Comparison of ENCODE assay signal across 9 mouse cellular contexts in the genomic region with DNA sequence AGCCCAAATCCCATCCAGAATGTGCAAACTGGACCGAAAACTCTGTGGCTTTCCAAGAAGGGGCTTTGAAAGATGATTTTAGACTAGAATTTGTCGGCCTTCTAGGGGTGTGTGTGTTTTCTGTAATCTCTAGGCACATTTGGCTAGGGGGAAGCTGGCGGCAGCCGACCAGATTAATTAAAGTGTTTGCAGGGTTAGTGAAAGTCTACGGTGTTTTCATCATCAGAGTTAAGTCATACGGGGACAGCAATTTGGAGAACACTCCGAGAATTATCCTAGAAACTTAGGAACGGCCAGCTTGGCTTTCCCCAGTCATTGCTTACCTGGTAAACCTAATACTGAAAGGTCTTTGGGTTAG.
DNase-seq lines count a peak whose midpoint lies in the region; ATAC-seq and TF ChIP-seq lines count a peak whose summit lies in the region.
"Had no signal": no experiment of that assay in that cellular context is flagged by ENCODE, and none has a peak within 500 bp of the region (broad histone marks: within the 10 kb centered on the region; RNA-seq: fewer than 3 reads in every experiment).

No protein-coding gene starts in this region.

- no peak for TF ChIP-seq EP300 in lung, postnatal 0 days (IDR thresholded peaks at IDR 0.05)

- H3K27me3 ChIP-seq in forebrain, embryonic 10.5 days (ENCODE audit: poor library complexity, severe bottlenecking): no peaks in the 10 kb centered on the region
- H3K27me3 ChIP-seq in forebrain, embryonic 11.5 days (ENCODE audit: control insufficient read depth, insufficient read depth, low read length): no peaks in the 10 kb centered on the region
- H3K27me3 ChIP-seq in lung, postnatal 0 days (replicated peaks; ENCODE audit: insufficient read depth, low read length): no peaks in the 10 kb centered on the region
- no peaks in the 10 kb centered on the region for H3K27me3 ChIP-seq in hindbrain, embryonic 15.5 days
- H3K27me3 ChIP-seq in midbrain, postnatal 0 days (ENCODE audit: insufficient read depth, low read length): no peaks in the 10 kb centered on the region
- H3K27me3 ChIP-seq: megakaryocyte, embryonic 14.5 days had no signal

- no peaks in the 10 kb centered on the region for H3K9me3 ChIP-seq in forebrain, embryonic 10.5 days
- H3K9me3 ChIP-seq in forebrain, embryonic 11.5 days (ENCODE audit: control insufficient read depth, low read length): no peaks in the 10 kb centered on the region
- H3K9me3 ChIP-seq in lung, postnatal 0 days (ENCODE audit: low read length): no peaks in the 10 kb centered on the region
- H3K9me3 ChIP-seq in hindbrain, embryonic 15.5 days: no peaks in the 10 kb centered on the region
- H3K9me3 ChIP-seq in midbrain, postnatal 0 days (ENCODE audit: low read length): no peaks in the 10 kb centered on the region
- H3K9me3 ChIP-seq: megakaryocyte, embryonic 14.5 days had no signal

- H3K4me2 ChIP-seq in forebrain, embryonic 11.5 days (ENCODE audit: low read depth, low read length, severe bottlenecking): no peak overlapping the region
- H3K4me2 ChIP-seq in lung, postnatal 0 days (replicated peaks; ENCODE audit: low read depth, low read length): no peak overlapping the region; the same call in 1 of the 2 replicates
- peak overlapping the region; percentile 24; the same call in 1 of the 2 replicates for H3K4me2 ChIP-seq in hindbrain, embryonic 15.5 days
- peak overlapping the region; percentile 40; the same call in 1 of the 2 replicates for H3K4me2 ChIP-seq in midbrain, postnatal 0 days (ENCODE audit: low read depth, low read length, poor library complexity, severe bottlenecking)

- WGBS in forebrain, embryonic 10.5 days: 85% methylated on average over 8 of the region's 8 CpGs
- 80% methylated on average over 8 of the region's 8 CpGs for WGBS in forebrain, embryonic 11.5 days
- WGBS in lung, postnatal 0 days: 56% methylated on average over 8 of the region's 8 CpGs
- 75% methylated on average over 8 of the region's 8 CpGs for WGBS in hindbrain, embryonic 15.5 days
- 62% methylated on average over 8 of the region's 8 CpGs for WGBS in midbrain, postnatal 0 days

- peaks cover 12% of the 10 kb centered on the region for H3K4me1 ChIP-seq in forebrain, embryonic 10.5 days
- H3K4me1 ChIP-seq in forebrain, embryonic 11.5 days (replicated peaks; ENCODE audit: control insufficient read depth, insufficient read depth, low read length): no peaks in the 10 kb centered on the region
- no peaks in the 10 kb centered on the region; the same call in 1 of the 2 replicates for H3K4me1 ChIP-seq in lung, postnatal 0 days (ENCODE audit: insufficient read depth, low read depth, low read length)
- peaks cover 10% of the 10 kb centered on the region for H3K4me1 ChIP-seq in hindbrain, embryonic 15.5 days (replicated peaks)
- H3K4me1 ChIP-seq in midbrain, postnatal 0 days (ENCODE audit: insufficient read depth, low read length): no peaks in the 10 kb centered on the region; the same call in 1 of the 2 replicates
- H3K4me1 ChIP-seq: megakaryocyte, embryonic 14.5 days had no signal

- H3K4me3 ChIP-seq in forebrain, embryonic 10.5 days: no peak overlapping the region
- no peak overlapping the region for H3K4me3 ChIP-seq in forebrain, embryonic 11.5 days (ENCODE audit: low read depth, low read length)
- H3K4me3 ChIP-seq in lung, postnatal 0 days (ENCODE audit: low read depth, low read length): no peak overlapping the region
- H3K4me3 ChIP-seq in hindbrain, embryonic 15.5 days: no peak overlapping the region
- H3K4me3 ChIP-seq in midbrain, postnatal 0 days (ENCODE audit: low read depth, low read length): no peak overlapping the region
- H3K4me3 ChIP-seq: megakaryocyte, embryonic 14.5 days had no signal

- no peak for TF ChIP-seq CTCF in lung, postnatal 0 days (IDR thresholded peaks at IDR 0.05)
- no peak for TF ChIP-seq CTCF in midbrain, postnatal 0 days (IDR thresholded peaks at IDR 0.05)

- H3K36me3 ChIP-seq in forebrain, embryonic 10.5 days (replicated peaks): no peaks in the 10 kb centered on the region
- H3K36me3 ChIP-seq in forebrain, embryonic 11.5 days (ENCODE audit: control insufficient read depth, insufficient read depth, low read length): no peaks in the 10 kb centered on the region
- no peaks in the 10 kb centered on the region for H3K36me3 ChIP-seq in lung, postnatal 0 days (ENCODE audit: insufficient read depth, low read length)
- H3K36me3 ChIP-seq in hindbrain, embryonic 15.5 days: no peaks in the 10 kb centered on the region
- H3K36me3 ChIP-seq in midbrain, postnatal 0 days (ENCODE audit: insufficient read depth, low read length): no peaks in the 10 kb centered on the region

- ATAC-seq in forebrain, embryonic 11.5 days (replicated peaks; ENCODE audit: low FRiP score): no peak
- ATAC-seq in lung, postnatal 0 days: no peak
- no peak for ATAC-seq in hindbrain, embryonic 15.5 days (ENCODE audit: low FRiP score, low read depth)
- no peak for ATAC-seq in midbrain, postnatal 0 days (ENCODE audit: low FRiP score)

- H3K9ac ChIP-seq in forebrain, embryonic 11.5 days (ENCODE audit: low read length): no peak overlapping the region
- H3K9ac ChIP-seq in lung, postnatal 0 days (replicated peaks; ENCODE audit: low read depth): no peak overlapping the region
- no peak overlapping the region for H3K9ac ChIP-seq in hindbrain, embryonic 15.5 days
- H3K9ac ChIP-seq in midbrain, postnatal 0 days (replicated peaks; ENCODE audit: low read length, poor library complexity, severe bottlenecking): 0 out of 2 replicates have a peak overlapping the region, but pooled peaks have one; percentile 19

- peak overlapping the region; percentile 75 for H3K27ac ChIP-seq in forebrain, embryonic 10.5 days
- no peak overlapping the region for H3K27ac ChIP-seq in forebrain, embryonic 11.5 days (ENCODE audit: low read depth, low read length)
- peak overlapping the region; percentile 75 for H3K27ac ChIP-seq in lung, postnatal 0 days (ENCODE audit: low read length)
- H3K27ac ChIP-seq in hindbrain, embryonic 15.5 days (replicated peaks): peak overlapping the region; percentile 17; the same call in 1 of the 2 replicates
- H3K27ac ChIP-seq in midbrain, postnatal 0 days (ENCODE audit: low read depth, low read length): no peak overlapping the region

- no peak for DNase-seq in forebrain, embryonic 10.5 days (ENCODE audit: extremely low spot score, low spot score)
- DNase-seq in forebrain, embryonic 11.5 days (ENCODE audit: low spot score): no peak
- DNase-seq in lung, postnatal 0 days (ENCODE audit: low spot score): no peak
- DNase-seq in lung, adult 18-20 months: no peak
- no peak for DNase-seq in midbrain, postnatal 0 days (ENCODE audit: low spot score)
- no peak for DNase-seq in cerebellum, adult 11-12 months
- DNase-seq in thymus, adult 18-20 months: no peak

Comparison
In these comparisons a context has a peak if more than half of its experiments do, and no peak if none do; other contexts are left out.
1. H3K27ac ChIP-seq: peak in forebrain, embryonic 10.5 days (single experiment), lung, postnatal 0 days (single experiment) and hindbrain, embryonic 15.5 days (single experiment); none in forebrain, embryonic 11.5 days (single experiment) and midbrain, postnatal 0 days (single experiment).
2. H3K4me2 ChIP-seq: peak in hindbrain, embryonic 15.5 days (single experiment) and midbrain, postnatal 0 days (single experiment); none in forebrain, embryonic 11.5 days (single experiment) and lung, postnatal 0 days (single experiment).